Mouse (Mus musculus) mouse trophoblast stem cell (cell line): ENCODE data around the gene Igf1r.

ENCODE experiments used
- in situ Hi-C, 2 experiments: fragments of 300-500 bp; cut with MseI, MboI; formaldehyde crosslinking; loops; 2 replicates in 1 of 2; 3 replicates in 1 of 2; pipeline ENCODE4 v1.15.1; 2025

The Igf1r gene

DNA sequence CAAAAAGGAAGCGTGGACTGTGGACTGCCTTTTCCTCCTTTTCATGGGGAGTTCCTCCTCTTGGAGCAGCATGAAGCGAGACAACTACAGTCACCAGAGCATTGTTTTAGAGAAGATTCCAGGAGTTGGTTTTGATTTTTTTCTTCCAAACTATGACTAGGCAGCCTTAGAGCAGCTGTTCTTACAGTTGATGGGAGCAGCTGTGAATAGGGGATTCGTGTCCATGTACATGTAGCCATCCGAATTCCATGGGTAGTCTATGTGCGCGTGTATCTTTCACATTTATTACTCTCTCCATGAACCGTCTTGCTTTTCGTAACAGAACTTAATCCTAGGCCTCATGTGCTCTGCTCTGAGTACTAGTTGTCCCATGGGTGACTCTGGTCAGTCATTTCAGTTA is 199.8 kb downstream of the Igf1r start:
- in situ Hi-C loops, result no loop called here

DNA sequence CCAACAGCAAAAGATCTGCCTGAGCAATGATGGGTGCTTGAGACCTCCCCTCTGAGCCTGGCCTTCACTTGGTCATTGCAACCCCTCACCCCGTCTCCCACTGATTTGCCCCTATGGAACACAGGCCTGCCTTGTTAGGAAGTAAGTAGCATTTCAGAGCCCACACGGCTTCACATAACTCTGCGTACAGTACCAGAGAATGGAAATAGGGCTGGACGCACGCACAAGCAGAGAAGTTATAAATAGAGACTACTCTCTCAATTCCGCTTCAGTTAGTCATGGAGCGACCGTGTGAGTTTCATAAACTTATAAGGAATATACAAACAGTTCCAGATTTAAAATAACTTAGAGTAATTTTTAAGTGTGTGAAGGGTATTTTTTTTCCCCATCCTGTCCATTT is 200.6 kb downstream of the Igf1r start:
- in situ Hi-C loops, result no loop called here

GRCm38 (mm10) chr7:68154588-68154987 is 202.0 kb downstream of the Igf1r start:
- in situ Hi-C loops, result no loop called here

DNA sequence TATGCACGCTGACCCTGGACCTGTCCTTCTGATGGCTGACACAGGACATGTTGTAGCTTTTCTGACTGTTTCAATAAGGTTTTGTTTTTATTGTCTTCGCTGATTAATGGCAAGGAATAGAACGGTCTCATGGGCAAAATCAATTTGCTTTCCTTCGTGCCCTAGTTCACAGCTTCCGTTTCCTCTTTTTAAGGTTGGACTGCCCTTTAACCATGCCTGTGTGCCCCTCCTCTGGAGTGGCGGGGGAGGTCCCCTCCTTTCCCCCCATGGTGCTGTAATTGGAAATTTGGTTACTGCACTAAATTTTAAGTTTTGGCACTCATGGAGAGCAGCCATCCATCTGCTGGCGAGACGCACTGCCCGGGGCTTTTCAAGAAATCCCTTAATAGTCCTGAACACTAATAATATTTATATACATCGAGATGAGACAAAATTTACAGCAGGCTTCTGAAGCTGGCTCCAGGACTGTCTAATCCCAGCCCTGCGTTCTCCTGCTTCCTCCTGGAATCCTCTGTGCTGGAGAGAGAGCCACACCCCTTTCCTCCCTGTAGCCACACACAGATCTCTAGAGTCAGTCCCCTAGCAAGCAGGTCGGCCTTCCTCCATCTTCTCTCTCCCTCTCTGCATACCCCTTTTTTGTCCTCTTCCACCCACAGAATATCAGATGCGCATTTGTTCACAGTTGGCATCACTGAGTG is 207.6 kb downstream of the Igf1r start:
- in situ Hi-C loops, result no loop called here

- in situ Hi-C loops, result no loop called here
Measured at GRCm38 (mm10) chr7:68164074-68164473, 211.4 kb downstream of the Igf1r start.

- in situ Hi-C loops, result no loop called here
Measured at GRCm38 (mm10) chr7:68172776-68173175, 220.1 kb downstream of the Igf1r start.

GRCm38 (mm10) chr7:68179672-68180071 is 227.0 kb downstream of the Igf1r start:
- in situ Hi-C loops, result no loop called here

DNA sequence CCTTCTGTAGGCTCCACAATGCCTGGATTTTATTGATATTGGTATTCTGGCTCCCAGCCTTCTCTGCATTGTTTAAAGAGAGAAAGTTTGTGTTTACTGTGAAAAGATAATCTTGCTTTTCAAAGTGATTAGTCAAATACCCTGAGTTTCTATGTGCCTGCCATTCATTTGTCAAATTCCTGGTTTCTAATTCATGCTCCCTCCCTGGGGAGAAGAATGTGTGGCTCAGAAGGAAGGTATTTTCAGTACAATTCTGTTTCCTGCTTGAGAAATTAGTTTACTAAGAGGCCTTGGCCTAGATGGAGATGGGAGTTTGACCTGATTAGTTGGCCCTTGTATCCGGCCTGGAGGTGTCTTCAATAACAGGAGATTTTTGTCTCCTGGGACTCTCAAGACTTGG is 228.5 kb downstream of the Igf1r start:
- in situ Hi-C loops, result no loop called here

DNA sequence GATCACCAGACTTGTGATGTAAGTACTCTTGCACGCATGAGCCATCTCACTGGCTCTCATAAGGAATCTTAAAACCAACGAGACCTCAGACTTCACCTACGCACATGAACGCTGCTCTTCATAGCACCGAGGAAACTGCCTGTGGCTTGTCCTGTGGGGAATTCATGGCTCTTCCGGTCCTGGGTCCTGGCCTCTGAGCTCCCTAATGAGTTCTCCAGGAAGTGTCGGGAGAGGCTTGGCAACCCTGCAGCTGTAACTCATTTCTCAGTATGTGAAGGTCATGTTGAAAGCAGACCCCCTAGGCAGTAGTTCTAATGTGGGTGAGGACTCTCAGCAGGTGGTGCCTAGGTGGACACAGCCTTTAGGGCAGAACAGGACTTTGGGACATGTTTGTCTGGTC is 229.4 kb downstream of the Igf1r start:
- in situ Hi-C loops, result no loop called here

DNA sequence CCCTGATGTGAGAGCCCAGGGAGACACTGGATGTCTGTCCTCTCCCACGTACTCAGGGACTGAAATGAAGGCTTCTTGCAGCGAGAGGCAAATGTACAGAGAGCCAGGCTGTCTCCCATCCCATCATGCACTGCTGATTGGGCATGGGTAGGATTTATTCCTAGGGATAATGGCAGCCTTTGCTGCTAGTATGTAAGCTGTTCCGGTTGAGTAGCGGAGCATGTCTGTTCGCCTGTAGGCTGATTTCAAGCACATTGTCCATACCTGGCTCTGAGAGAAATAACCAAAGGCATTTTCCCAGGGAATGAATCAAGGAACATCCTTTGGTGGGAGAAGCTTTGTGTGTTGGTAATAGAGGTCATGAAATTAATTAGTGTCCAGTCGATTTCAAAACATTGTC is 230.1 kb downstream of the Igf1r start:
- in situ Hi-C loops, result no loop called here

DNA sequence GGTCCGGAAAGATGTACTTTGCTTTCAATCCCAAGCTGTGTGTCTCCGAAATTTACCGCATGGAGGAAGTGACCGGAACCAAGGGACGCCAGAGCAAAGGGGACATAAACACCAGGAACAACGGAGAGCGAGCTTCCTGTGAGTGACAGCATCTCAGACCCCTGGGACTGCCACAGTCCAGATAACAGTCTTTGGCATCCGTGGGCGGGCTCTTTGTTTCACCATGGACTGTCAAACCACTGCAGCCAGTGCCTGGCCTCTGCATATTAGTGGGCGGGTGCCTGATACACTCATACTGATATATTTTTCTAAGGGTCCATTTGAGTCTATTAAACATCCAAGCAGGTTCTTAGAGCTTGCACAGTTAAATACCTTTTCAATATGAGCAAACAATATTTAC is 230.8 kb downstream of the Igf1r start:
- in situ Hi-C loops, result no loop called here

DNA sequence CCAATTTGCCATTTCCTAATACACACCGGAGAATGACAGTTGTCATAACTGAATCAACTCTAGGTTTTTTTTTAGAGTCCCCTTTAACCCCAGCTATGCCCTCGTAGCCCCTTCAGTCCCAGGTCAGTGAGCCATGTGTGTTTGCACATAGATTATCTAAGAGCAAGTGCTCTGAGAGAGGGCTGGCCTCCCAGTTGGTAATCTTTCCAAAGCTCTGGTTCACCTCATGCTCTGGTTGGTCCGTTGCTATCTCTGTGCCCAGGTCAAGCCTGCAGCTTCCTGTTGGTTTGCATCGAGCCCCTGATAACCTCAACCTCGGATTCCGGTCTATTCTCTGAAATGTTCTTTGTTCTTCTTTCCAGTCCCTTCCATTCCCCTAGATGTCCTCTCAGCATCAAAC is 236.6 kb downstream of the Igf1r start:
- in situ Hi-C loops, result no loop called here

DNA sequence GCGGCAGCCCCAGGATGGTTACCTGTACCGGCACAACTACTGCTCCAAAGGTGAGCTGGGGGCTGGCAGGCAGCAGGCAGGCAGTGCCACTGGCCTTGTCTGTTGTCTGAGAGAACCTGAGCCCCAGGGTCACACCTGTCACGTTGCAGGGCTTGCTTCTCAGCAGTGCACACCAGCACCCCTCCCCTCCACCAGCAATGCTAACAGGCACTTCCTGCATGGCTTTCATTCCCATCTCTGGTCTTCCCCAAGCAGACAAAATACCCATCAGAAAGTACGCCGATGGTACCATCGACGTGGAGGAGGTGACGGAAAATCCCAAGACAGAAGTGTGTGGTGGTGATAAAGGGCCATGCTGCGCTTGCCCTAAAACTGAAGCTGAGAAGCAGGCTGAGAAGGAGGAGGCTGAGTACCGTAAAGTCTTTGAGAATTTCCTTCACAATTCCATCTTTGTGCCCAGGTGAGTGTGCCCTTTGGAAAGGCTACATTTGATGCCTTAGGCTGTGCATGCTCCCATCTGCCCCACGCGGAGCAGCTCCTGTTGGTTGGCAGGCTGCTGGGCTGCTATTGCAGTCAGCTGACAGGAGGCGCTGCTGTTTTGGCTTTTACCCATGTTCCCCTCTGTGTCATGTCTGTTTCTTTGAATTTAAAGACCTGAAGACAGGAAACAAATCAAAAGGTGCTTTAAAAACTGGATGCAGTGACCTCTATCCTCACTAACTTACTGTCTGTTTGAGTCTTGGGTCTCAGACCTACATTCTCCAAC is 237.2 kb downstream of the Igf1r start:
- in situ Hi-C loops, result no loop called here

DNA sequence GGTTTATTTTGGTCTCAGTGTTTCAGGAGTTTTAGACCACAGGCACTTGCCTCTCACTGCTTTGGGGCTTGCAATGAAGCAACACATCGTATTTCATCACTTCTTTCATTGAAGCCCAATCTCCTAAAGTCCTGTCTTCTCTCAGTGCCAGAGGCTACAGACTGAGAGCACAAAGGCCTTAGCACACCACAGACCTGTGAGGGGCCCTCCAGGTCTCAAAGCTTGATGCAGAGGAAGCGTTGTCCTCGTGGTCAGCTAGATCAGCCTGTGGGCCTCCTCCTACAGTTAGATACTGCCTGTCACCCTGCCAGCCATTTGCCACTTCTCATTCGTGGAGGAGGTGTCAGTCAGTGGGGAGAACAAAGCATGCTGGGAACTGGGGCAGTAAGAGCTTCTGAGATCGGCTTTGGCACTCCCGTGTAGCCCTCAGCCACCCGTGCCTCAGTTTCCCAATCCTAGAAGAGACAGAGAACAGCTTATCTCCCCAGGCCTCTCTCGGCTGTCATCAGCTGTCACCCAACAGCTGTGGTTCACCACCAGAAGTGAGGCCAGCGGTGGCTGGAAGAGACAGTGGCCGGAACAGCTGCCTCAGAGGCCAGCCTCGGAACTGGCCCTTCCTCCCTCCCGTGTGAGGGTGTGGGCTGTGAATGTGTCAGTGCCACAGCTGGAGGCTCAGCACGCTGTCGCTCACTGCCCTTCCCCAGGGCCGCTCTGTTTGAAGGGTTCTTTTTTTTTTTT is 241.5 kb downstream of the Igf1r start:
- in situ Hi-C loops, result no loop called here

- in situ Hi-C loops, result no loop called here
Measured at GRCm38 (mm10) chr7:68199609-68200008, 247.0 kb downstream of the Igf1r start.

DNA sequence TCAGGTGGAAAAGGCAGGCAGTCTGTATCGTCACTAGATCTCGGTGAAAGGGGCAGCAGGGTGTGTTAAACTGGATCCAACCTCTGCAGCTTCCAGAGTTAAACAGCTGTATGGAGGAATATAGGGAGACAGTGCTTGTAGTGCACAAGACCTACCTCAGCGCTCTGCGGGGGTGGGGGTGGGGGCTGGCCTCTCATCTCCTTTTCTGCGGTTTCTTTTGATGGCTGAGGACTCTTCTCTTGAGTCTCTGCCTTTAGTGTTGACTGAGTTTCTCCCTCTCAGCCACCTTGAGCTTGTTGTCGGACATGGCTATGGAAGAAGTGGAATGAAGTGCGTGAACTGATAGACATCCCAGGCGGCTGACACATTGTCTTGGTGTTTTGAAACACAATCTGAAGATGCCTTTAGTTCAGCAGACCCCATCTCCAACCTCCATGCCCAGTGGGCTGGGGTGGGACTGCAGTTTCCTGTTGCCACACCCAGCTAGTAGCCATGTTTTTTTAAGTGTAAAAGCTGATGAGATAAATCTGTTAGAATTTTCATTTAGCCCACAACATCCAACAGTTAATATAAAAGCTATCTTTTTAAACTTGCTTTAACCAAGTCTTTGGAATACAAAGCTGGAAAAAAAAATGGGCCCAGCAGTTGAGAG is 253.3 kb downstream of the Igf1r start:
- in situ Hi-C loops, result no loop called here

DNA sequence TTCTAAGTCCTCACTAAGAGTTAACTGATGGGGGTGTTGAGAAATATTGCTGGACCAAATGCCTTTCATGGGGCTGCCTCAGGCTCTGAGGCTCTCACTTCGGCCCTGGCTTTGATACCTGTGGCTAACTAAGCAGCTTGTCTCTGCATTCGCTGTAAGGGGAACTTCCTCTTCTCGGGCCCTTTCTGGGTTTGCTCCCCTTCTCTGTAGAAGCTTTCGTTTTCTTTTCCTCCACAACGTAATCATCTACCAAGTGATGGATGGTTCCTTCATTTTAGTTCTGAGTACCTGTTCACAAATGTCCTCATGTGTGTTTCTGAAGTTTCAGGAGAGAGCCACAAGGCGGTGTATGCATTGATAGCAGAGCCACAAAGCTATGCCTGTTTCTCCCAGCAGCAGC is 256.4 kb downstream of the Igf1r start:
- in situ Hi-C loops, result no loop called here

- in situ Hi-C loops, result no loop called here
Measured at GRCm38 (mm10) chr7:68210417-68210816, 257.8 kb downstream of the Igf1r start.

DNA sequence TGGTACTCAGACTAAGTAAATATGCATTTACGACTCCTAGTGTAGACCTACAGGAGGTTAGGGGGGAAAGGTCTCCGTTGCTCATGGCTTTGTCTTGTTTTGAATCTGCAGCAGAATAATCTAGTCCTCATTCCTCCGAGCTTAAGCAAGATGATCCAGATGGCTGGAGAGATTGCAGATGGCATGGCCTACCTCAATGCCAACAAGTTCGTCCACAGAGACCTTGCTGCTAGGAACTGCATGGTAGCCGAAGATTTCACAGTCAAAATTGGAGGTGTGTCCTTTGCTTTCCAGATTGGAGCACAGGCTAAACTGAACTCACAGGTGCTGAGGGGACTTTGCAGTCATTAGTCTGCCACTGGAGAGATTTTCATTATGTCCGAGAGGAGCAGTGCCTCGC is 259.3 kb downstream of the Igf1r start:
- in situ Hi-C loops, result no loop called here

- in situ Hi-C loops, result no loop called here
Measured at GRCm38 (mm10) chr7:68213842-68214241, 261.2 kb downstream of the Igf1r start.

- in situ Hi-C loops, result no loop called here
Measured at GRCm38 (mm10) chr7:68215522-68216070, 263.0 kb downstream of the Igf1r start.

DNA sequence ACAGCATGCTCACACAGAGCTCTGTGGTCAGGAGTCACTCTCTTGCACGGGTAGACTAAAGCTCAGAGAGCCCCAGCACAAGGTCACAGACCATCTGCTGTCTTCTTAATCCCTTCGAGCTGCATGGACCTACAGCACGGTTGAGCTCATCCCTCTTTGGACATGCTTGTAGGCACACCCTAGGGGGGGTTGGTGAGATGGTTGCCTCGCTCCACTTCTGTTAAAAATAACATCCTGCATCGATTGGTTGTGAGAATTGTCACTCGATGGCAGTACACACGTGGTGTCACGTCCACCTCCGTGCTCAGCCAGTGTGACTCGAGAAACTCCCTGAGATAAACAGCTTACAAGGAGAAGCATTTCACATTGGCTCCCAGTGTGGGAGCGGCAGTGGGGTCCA is 266.3 kb downstream of the Igf1r start:
- in situ Hi-C loops, result no loop called here
